Mouse (Mus musculus) embryonic facial prominence, embryonic 15.5 days (tissue): ENCODE data around the gene Nlrc5. TPM values are rescaled to one million over a fixed set of nuclear protein-coding genes. Genes with fewer than 3 reads are reported as not detected.

Experiments
- ATAC-seq: fragments of 200-750 bp; cut with Nextera tagmentation; 2 replicates; pipeline ENCODE4 v1.8.0; 2017; ENCODE audit warnings: low read depth, moderate TSS enrichment; ENCODE audit not compliant: insufficient number of reproducible peaks, low FRiP score, low TSS enrichment
- H3K27ac ChIP-seq: fragments of 300-500 bp; sonication (generic); replicated peaks from 2 replicates; pipeline ENCODE4 v1.5.1; 2015; ENCODE audit warnings: mild to moderate bottlenecking, inconsistent platforms
- H3K27me3 ChIP-seq: fragments of 300-500 bp; sonication (generic); 2 replicates; pipeline ENCODE4 v1.6.1; 2015; ENCODE audit warnings: inconsistent platforms
- H3K36me3 ChIP-seq: fragments of 300-500 bp; sonication (generic); 2 replicates; pipeline ENCODE4 v1.6.1; 2015; ENCODE audit warnings: mild to moderate bottlenecking, inconsistent platforms
- H3K4me1 ChIP-seq: fragments of 300-500 bp; sonication (generic); 2 replicates; pipeline ENCODE4 v1.6.1; 2015; ENCODE audit warnings: inconsistent platforms
- H3K4me2 ChIP-seq: fragments of 300-500 bp; sonication (generic); replicated peaks from 2 replicates; pipeline ENCODE4 v1.6.1; 2015; ENCODE audit warnings: mild to moderate bottlenecking, inconsistent platforms
- H3K4me3 ChIP-seq: fragments of 300-500 bp; sonication (generic); replicated peaks from 2 replicates; pipeline ENCODE4 v1.5.1; 2015; ENCODE audit warnings: mild to moderate bottlenecking, inconsistent platforms
- H3K9ac ChIP-seq: fragments of 300-500 bp; sonication (generic); 2 replicates; pipeline ENCODE4 v1.6.1; 2015; ENCODE audit warnings: inconsistent platforms
- H3K9me3 ChIP-seq: fragments of 300-500 bp; sonication (generic); replicated peaks from 2 replicates; pipeline ENCODE4 v1.6.1; 2016; ENCODE audit warnings: inconsistent platforms
- WGBS: fragments of 180-500 bp; shearing (Covaris S2); methylation state at CpG from one replicate; pipeline ENCODE4 v1.1.7; 2015; 5-methylcytosine and 5-hydroxymethylcytosine counted together
- polyA plus RNA-seq: library from polyadenylated mRNA; unstranded; fragments of >200 nt; fragmentation: Nextera tagmentation; extraction: Ambion mirVana; gene quantifications from 2 replicates; pipeline ENCODE4 v1.2.1, GENCODE M21; 2015

The Nlrc5 gene
- polyA plus RNA-seq, 1 experiment from 2014 or later = 0.40 TPM

GRCm38 (mm10) chr8:94471281-94471680 is 37.1 kb downstream of the Nlrc5 start:
- Histone ChIP-seq H3K4me2 (no peak overlapping the region), H3K9me3 (no peaks in the 10 kb centered on the region), H3K4me3 (no peak overlapping the region), H3K27ac (no peak overlapping the region), H3K9ac (no peak overlapping the region), H3K4me1 (no peaks in the 10 kb centered on the region), H3K36me3 (no peaks in the 10 kb centered on the region), H3K27me3 (no peaks in the 10 kb centered on the region)
- ATAC-seq = no peak
- WGBS = 79% methylated on average over 1 of the region's 1 CpGs

- Histone ChIP-seq H3K27ac (no peak overlapping the region), H3K4me2 (no peak overlapping the region), H3K4me3 (no peak overlapping the region), H3K27me3 (no peaks in the 10 kb centered on the region), H3K9me3 (no peaks in the 10 kb centered on the region), H3K36me3 (no peaks in the 10 kb centered on the region), H3K4me1 (no peaks in the 10 kb centered on the region), H3K9ac (no peak overlapping the region)
- ATAC-seq = no peak
- WGBS = 81% methylated on average over 8 of the region's 8 CpGs
Measured at GRCm38 (mm10) chr8:94472741-94473140, 38.6 kb downstream of the Nlrc5 start.

GRCm38 (mm10) chr8:94473431-94473830 is 39.3 kb downstream of the Nlrc5 start:
- Histone ChIP-seq H3K9ac (no peak overlapping the region), H3K4me1 (no peaks in the 10 kb centered on the region), H3K9me3 (no peaks in the 10 kb centered on the region), H3K36me3 (no peaks in the 10 kb centered on the region), H3K27me3 (no peaks in the 10 kb centered on the region), H3K27ac (no peak overlapping the region), H3K4me2 (no peak overlapping the region), H3K4me3 (no peak overlapping the region)
- WGBS = 69% methylated on average over 21 of the region's 21 CpGs
- 0 out of 2 replicates have a peak, but pooled peaks have one; percentile 39 for ATAC-seq

GRCm38 (mm10) chr8:94475786-94476185 is 41.6 kb downstream of the Nlrc5 start:
- Histone ChIP-seq H3K9ac (no peak overlapping the region), H3K27ac (no peak overlapping the region), H3K4me3 (no peak overlapping the region), H3K9me3 (no peaks in the 10 kb centered on the region), H3K4me2 (no peak overlapping the region), H3K36me3 (no peaks in the 10 kb centered on the region), H3K27me3 (no peaks in the 10 kb centered on the region), H3K4me1 (no peaks in the 10 kb centered on the region)
- no peak for ATAC-seq
- 74% methylated on average over 8 of the region's 8 CpGs for WGBS

GRCm38 (mm10) chr8:94476846-94477245 is 42.7 kb downstream of the Nlrc5 start:
- ATAC-seq = no peak
- Histone ChIP-seq H3K4me3 (no peak overlapping the region), H3K4me2 (no peak overlapping the region), H3K27me3 (no peaks in the 10 kb centered on the region), H3K4me1 (no peaks in the 10 kb centered on the region), H3K9me3 (no peaks in the 10 kb centered on the region), H3K9ac (no peak overlapping the region), H3K36me3 (no peaks in the 10 kb centered on the region), H3K27ac (no peak overlapping the region)
- WGBS = 75% methylated on average over 7 of the region's 7 CpGs

GRCm38 (mm10) chr8:94482051-94482450 is 47.9 kb downstream of the Nlrc5 start:
- H3K4me2 ChIP-seq = no peak overlapping the region
- no peaks in the 10 kb centered on the region for H3K36me3 ChIP-seq
- H3K27me3 ChIP-seq = no peaks in the 10 kb centered on the region
- WGBS = 8% methylated on average over 6 of the region's 6 CpGs
- no peak overlapping the region for H3K4me3 ChIP-seq
- H3K9me3 ChIP-seq = no peaks in the 10 kb centered on the region
- no peaks in the 10 kb centered on the region for H3K4me1 ChIP-seq
- no peak overlapping the region for H3K9ac ChIP-seq
- H3K27ac ChIP-seq = no peak overlapping the region
- ATAC-seq = no peak

GRCm38 (mm10) chr8:94485288-94485687 is 51.1 kb downstream of the Nlrc5 start:
- WGBS = 54% methylated on average over 3 of the region's 3 CpGs
- Histone ChIP-seq H3K4me3 (no peak overlapping the region), H3K4me2 (no peak overlapping the region), H3K4me1 (no peaks in the 10 kb centered on the region), H3K9ac (no peak overlapping the region), H3K9me3 (no peaks in the 10 kb centered on the region), H3K27me3 (no peaks in the 10 kb centered on the region), H3K36me3 (no peaks in the 10 kb centered on the region), H3K27ac (no peak overlapping the region)
- ATAC-seq = no peak

- H3K9me3 ChIP-seq = no peaks in the 10 kb centered on the region
- no peak for ATAC-seq
- H3K9ac ChIP-seq = no peak overlapping the region
- H3K27me3 ChIP-seq = no peaks in the 10 kb centered on the region
- H3K4me3 ChIP-seq = no peak overlapping the region
- H3K4me1 ChIP-seq = no peaks in the 10 kb centered on the region
- H3K36me3 ChIP-seq = no peaks in the 10 kb centered on the region
- no peak overlapping the region for H3K4me2 ChIP-seq
- H3K27ac ChIP-seq = no peak overlapping the region
- WGBS = 29% methylated on average over 2 of the region's 2 CpGs
Measured at GRCm38 (mm10) chr8:94485882-94486281, 51.7 kb downstream of the Nlrc5 start.

GRCm38 (mm10) chr8:94488016-94488415 is 53.9 kb downstream of the Nlrc5 start:
- WGBS = 63% methylated on average over 2 of the region's 2 CpGs
- ATAC-seq = no peak
- H3K9ac ChIP-seq = no peak overlapping the region
- no peaks in the 10 kb centered on the region for H3K36me3 ChIP-seq
- H3K4me1 ChIP-seq = peaks cover 12% of the 10 kb centered on the region; the same call in 1 of the 2 replicates
- H3K27me3 ChIP-seq = no peaks in the 10 kb centered on the region
- no peak overlapping the region for H3K4me3 ChIP-seq
- no peak overlapping the region for H3K4me2 ChIP-seq
- no peak overlapping the region for H3K27ac ChIP-seq
- H3K9me3 ChIP-seq = no peaks in the 10 kb centered on the region

GRCm38 (mm10) chr8:94489809-94490483 is 55.8 kb downstream of the Nlrc5 start:
- H3K36me3 ChIP-seq = no peaks in the 10 kb centered on the region
- H3K4me1 ChIP-seq = peaks cover 12% of the 10 kb centered on the region; the same call in 1 of the 2 replicates
- H3K9me3 ChIP-seq = no peaks in the 10 kb centered on the region
- WGBS = 66% methylated on average over 4 of the region's 4 CpGs
- no peaks in the 10 kb centered on the region for H3K27me3 ChIP-seq
- no peak overlapping the region for H3K4me3 ChIP-seq
- H3K9ac ChIP-seq = no peak overlapping the region
- no peak overlapping the region for H3K4me2 ChIP-seq
- no peak overlapping the region for H3K27ac ChIP-seq
- no peak for ATAC-seq

GRCm38 (mm10) chr8:94492021-94492681 is 58.0 kb downstream of the Nlrc5 start:
- ATAC-seq = peak; percentile 71
- Histone ChIP-seq H3K27me3 (no peaks in the 10 kb centered on the region), H3K4me2 (peak overlapping the region; percentile 70), H3K9me3 (no peaks in the 10 kb centered on the region), H3K4me1 (peaks cover 12% of the 10 kb centered on the region; the same call in 1 of the 2 replicates), H3K36me3 (no peaks in the 10 kb centered on the region), H3K9ac (0 out of 2 replicates have a peak overlapping the region, but pooled peaks have one; percentile 3), H3K27ac (no peak overlapping the region), H3K4me3 (peak overlapping the region; percentile 30)
- 5% methylated on average over 15 of the region's 15 CpGs for WGBS
